7 mouse cellular contexts compared by ENCODE assay signal in genomic region chr13:69612175-69612544, GRCm38 (mm10). TPM values are rescaled to one million over a fixed set of nuclear protein-coding genes. Genes with fewer than 3 reads are reported as not detected.
A peak's percentile ranks its signal among the peaks of the same experiment; 100 is the strongest.
DNase-seq lines count a peak whose midpoint lies in the region; ATAC-seq lines count a peak whose summit lies in the region.

No protein-coding gene starts in this region.

- WGBS in embryonic facial prominence, embryonic 13.5 days: under 1% methylated on average over 24 of the region's 24 CpGs
- under 1% methylated on average over 23 of the region's 24 CpGs for WGBS in limb, embryonic 11.5 days
- WGBS in stomach, embryonic 14.5 days: under 1% methylated on average over 24 of the region's 24 CpGs

- H3K9me3 ChIP-seq in megakaryocyte, embryonic 14.5 days: no peaks in the 10 kb centered on the region
- no peaks in the 10 kb centered on the region for H3K9me3 ChIP-seq in embryonic facial prominence, embryonic 13.5 days
- no peaks in the 10 kb centered on the region for H3K9me3 ChIP-seq in limb, embryonic 11.5 days (ENCODE audit: control insufficient read depth, low read length)
- H3K9me3 ChIP-seq in stomach, embryonic 14.5 days (ENCODE audit: control insufficient read depth, low read depth, low read length): no peaks in the 10 kb centered on the region

- peaks cover 40% of the 10 kb centered on the region for H3K36me3 ChIP-seq in megakaryocyte, embryonic 14.5 days (replicated peaks; ENCODE audit: low read length)
- H3K36me3 ChIP-seq in embryonic facial prominence, embryonic 13.5 days: peaks cover 36% of the 10 kb centered on the region
- peaks cover 8% of the 10 kb centered on the region; the same call in 1 of the 2 replicates for H3K36me3 ChIP-seq in limb, embryonic 11.5 days (ENCODE audit: control insufficient read depth, insufficient read depth, low read length)
- H3K36me3 ChIP-seq in stomach, embryonic 14.5 days (ENCODE audit: control insufficient read depth, insufficient read depth, low read length): peaks cover 34% of the 10 kb centered on the region

- H3K4me2 ChIP-seq in embryonic facial prominence, embryonic 13.5 days: peak overlapping the region; percentile 94
- peak overlapping the region; percentile 62 for H3K4me2 ChIP-seq in limb, embryonic 11.5 days (ENCODE audit: low read depth, severe bottlenecking)
- peak overlapping the region; percentile 72 for H3K4me2 ChIP-seq in stomach, embryonic 14.5 days (replicated peaks; ENCODE audit: low read depth, low read length)

- DNase-seq in limb, embryonic 11.5 days (ENCODE audit: low spot score): no peak
- no peak for DNase-seq in right cerebral cortex, postnatal 4 days
- no peak for DNase-seq in kidney, postnatal 14 days

- peak overlapping the region; percentile 91 for H3K9ac ChIP-seq in embryonic facial prominence, embryonic 13.5 days
- H3K9ac ChIP-seq in limb, embryonic 11.5 days (ENCODE audit: low read length): peak overlapping the region; percentile 67
- peak overlapping the region; percentile 69 for H3K9ac ChIP-seq in stomach, embryonic 14.5 days (replicated peaks; ENCODE audit: low read depth, low read length)

- ATAC-seq in megakaryocyte, adult 5-6 weeks (ENCODE audit: poor library complexity, severe bottlenecking): no peak
- ATAC-seq in embryonic facial prominence, embryonic 13.5 days (ENCODE audit: insufficient number of reproducible peaks, insufficient read depth, low FRiP score, low TSS enrichment, low read depth): no peak
- no peak for ATAC-seq in limb, embryonic 11.5 days (ENCODE audit: insufficient number of reproducible peaks, low FRiP score, low TSS enrichment, low read depth)
- ATAC-seq in stomach, embryonic 14.5 days (ENCODE audit: insufficient number of reproducible peaks, insufficient read depth, low FRiP score, low read depth): no peak

- peak overlapping the region; percentile 71 for H3K27ac ChIP-seq in embryonic facial prominence, embryonic 13.5 days
- H3K27ac ChIP-seq in limb, embryonic 11.5 days (replicated peaks; ENCODE audit: low read depth, low read length): no peak overlapping the region
- H3K27ac ChIP-seq in stomach, embryonic 14.5 days (ENCODE audit: low read length): no peak overlapping the region

- no peaks in the 10 kb centered on the region for H3K27me3 ChIP-seq in megakaryocyte, embryonic 14.5 days (replicated peaks)
- no peaks in the 10 kb centered on the region for H3K27me3 ChIP-seq in embryonic facial prominence, embryonic 13.5 days
- H3K27me3 ChIP-seq in limb, embryonic 11.5 days (ENCODE audit: control insufficient read depth, insufficient read depth, low read length): no peaks in the 10 kb centered on the region
- H3K27me3 ChIP-seq in stomach, embryonic 14.5 days (ENCODE audit: control insufficient read depth, insufficient read depth, low read length): no peaks in the 10 kb centered on the region

- peak overlapping the region; percentile 99 for H3K4me3 ChIP-seq in megakaryocyte, embryonic 14.5 days (replicated peaks)
- H3K4me3 ChIP-seq in embryonic facial prominence, embryonic 13.5 days: peak overlapping the region; percentile 98
- H3K4me3 ChIP-seq in limb, embryonic 11.5 days (ENCODE audit: low read depth, low read length): peak overlapping the region; percentile 64
- H3K4me3 ChIP-seq in stomach, embryonic 14.5 days (ENCODE audit: low read depth, low read length): peak overlapping the region; percentile 97

- peaks cover 52% of the 10 kb centered on the region for H3K4me1 ChIP-seq in megakaryocyte, embryonic 14.5 days
- H3K4me1 ChIP-seq in embryonic facial prominence, embryonic 13.5 days: peaks cover 15% of the 10 kb centered on the region
- no peaks in the 10 kb centered on the region for H3K4me1 ChIP-seq in limb, embryonic 11.5 days (ENCODE audit: control insufficient read depth, insufficient read depth, low read length)
- H3K4me1 ChIP-seq in stomach, embryonic 14.5 days (ENCODE audit: control insufficient read depth, insufficient read depth, low read length): peaks cover 5% of the 10 kb centered on the region; the same call in 1 of the 2 replicates

RNA-seq across cellular contexts. Expression of gene Srd5a1, which starts 0.9 kb away (rescaled TPM):
- polyA plus RNA-seq in megakaryocyte, embryonic 14.5 days (2012; ENCODE audit: insufficient read depth, low replicate concordance): 1.9 and 3.2 TPM in 2 replicates
- total RNA-seq in megakaryocyte, adult 5-6 weeks (2015): 1.7 and 2.1 TPM in 2 replicates
- total RNA-seq in megakaryocyte, adult 5-6 weeks (2017): 2.9 and 3.0 TPM in 2 replicates
- 29.0 and 32.6 TPM in 2 replicates for polyA plus RNA-seq in embryonic facial prominence, embryonic 13.5 days (2015; fragmentation: Nextera tagmentation; extraction: Ambion mirVana)
- 19.3 and 23.5 TPM in 2 replicates for polyA plus RNA-seq in limb, embryonic 11.5 days (2014; fragmentation: Nextera tagmentation; extraction: Ambion mirVana)
- polyA plus RNA-seq in stomach, embryonic 14.5 days (2014; fragmentation: Nextera tagmentation; extraction: Ambion mirVana): 35.3 and 36.0 TPM in 2 replicates
